Mouse (Mus musculus): ENCODE measurements around the gene Cers5. TPM values are rescaled to one million over a fixed set of nuclear protein-coding genes. Genes with fewer than 3 reads are reported as not detected.
A peak's percentile ranks its signal among the peaks of the same experiment; 100 is the strongest.

Cers5 gene
- total RNA-seq, 2 experiments from 2014 or later: 24.8 to 27.3 TPM

DNA sequence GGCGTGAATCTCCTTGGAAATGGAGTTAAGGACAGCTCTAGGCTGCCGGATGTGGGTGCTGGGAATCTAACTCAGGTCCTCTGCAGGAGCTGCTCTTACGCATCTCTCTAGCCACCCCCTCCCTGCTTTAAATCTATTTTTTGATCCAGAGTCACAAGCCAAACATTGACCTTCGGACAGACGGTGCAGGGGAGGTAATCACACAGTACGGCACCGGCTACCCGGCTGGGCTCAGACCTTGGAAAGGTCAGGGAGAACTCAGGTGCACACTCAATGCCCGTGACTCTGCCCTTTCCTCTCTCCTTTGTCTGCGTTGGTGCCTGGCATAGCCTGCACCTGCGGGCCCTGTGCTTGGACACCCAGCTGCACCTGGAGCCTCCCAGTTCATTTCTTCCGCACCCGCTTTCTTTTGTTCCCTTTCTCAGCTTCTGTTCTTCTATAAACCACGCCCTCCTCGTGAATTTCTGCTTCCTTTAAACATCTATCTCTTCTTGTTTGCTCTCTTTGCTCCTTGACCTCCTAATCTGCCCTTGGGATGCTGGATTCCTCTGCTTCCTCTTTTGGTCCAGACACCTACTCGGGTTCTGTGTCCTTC is 19.6 kb upstream of the Cers5 start:
- intact Hi-C loops (cut with DNase I): no loop called here

DNA sequence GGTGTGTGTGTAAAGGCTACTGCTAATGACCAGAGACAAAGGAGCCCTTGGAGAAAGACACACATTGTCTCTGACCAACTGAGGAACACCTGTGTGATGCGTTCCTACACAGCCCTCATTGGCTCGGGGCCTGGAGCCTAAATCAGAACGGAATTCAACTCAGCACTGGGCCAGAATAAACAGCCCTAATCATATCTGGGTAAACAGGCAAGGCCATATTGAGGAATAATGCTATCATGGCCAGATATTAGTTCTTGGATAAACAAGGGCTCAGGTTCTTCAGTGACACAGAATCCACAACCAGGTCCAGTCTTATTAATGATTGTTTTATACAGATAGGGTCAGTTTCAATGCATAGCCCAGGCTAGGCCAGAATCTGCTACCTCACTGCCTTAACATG is 18.3 kb upstream of the Cers5 start:
- DNase-seq: no peak
- intact Hi-C loops (cut with DNase I): no loop called here

More for the DNA sequence above, 19.6 kb upstream of the Cers5 start:
- no peak for DNase-seq

DNA sequence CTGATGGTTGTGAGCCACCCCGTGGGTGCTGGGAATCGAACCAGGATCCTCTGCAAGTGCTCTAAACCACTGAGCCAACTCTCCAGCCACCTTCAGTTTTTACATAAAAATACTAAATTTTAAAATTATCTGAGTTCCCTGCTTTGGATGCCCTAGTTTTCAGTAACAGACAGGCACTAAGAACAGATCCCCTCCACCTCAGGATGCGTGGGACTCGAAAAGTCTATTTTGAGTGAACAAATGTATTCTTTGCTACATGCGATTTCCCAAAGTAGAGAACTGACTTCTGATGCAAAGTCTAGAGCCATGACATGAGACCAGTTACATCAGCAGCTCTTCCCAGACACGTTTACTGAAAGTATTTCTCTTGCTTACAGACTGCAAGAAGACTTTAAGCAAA is 17.8 kb upstream of the Cers5 start:
- no peak for DNase-seq
- intact Hi-C loops (cut with DNase I): no loop called here

DNA sequence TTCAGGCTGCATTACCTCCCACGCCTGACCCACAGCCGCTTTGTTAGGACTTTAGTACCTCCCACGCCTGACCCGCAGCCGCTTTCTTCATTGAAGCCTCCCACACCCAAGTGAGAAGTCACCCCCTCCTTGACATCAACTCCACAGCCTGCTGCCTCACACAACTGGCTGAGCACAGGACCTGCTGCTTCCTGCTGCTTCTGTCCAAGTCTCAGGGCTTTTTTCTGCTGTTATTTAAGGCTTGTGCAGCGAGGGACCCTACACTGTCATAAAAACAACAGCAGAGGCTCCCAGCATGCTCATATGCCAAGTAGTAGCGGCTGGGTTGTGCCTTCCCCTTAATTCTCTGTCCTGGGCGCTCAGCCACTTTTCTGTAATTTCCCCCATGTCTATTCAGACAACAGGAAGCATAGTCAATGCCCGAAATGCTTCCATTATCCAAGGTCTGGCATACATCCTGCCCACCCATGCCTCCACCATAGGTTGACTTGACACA is 15.0 kb upstream of the Cers5 start:
- intact Hi-C loops (cut with DNase I): no loop called here
- peak; percentile 23 to 28 for DNase-seq

DNA sequence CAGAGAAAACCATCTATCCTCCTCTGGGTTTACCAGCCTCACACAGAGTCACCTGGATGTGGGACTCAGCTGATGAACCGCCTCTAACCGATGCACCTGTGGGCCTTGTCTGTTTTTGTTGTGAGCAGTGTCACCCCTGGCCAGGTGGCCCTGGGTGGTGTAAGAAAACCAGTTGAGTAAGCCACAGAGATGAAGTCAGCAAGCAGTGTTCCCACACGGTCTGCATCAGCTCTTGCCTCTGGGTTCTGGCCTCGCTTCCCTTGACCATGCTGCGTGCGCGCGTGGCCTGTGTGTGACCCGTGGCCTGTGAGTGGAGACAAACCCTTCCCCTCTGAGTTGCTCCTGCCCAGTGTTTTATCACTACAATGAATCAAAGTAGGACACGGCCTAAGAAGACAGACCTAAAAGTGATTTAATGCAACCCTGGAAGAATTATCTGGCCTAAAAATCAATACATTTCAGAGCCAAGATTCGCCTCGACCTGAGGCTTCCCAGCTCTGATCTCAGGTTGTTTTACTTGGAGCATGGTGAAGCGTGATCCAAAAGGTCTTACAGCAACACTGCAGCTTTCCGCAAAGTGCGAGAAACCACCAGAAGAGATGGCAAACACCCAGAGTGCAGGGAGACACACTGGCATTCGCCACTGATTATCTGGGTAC is 6.1 kb upstream of the Cers5 start:
- intact Hi-C loops (cut with DNase I): loop anchor here (2.0 to 10.0 kb wide), 4 partner anchors 64 to 284 kb away; no protein-coding TSS in a partner anchor
- no peak for DNase-seq

DNA sequence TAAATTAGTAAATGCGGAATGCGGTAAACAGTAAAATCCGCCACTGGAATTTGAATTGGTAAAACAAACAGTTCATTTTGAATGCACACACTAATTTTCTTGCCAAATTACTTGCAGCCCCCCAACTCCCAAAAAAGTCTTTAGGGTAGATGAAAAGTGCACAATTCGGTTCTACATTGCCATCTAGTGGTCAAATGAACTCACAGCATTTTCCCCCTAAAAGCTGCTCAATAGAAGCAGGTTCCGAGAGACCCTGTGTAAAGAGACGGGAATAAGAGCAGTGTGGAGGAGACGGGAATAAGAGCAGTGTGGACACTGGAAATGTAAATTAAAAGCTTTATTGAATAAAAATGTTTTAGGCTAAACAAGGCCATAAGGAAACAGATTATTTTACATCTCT is 5.5 kb upstream of the Cers5 start:
- peak in 1 of 2 experiments; percentile 42 for DNase-seq
- intact Hi-C loops (cut with DNase I): loop anchor here (2.0 to 10.0 kb wide), 4 partner anchors 63 to 283 kb away; no protein-coding TSS in a partner anchor

DNA sequence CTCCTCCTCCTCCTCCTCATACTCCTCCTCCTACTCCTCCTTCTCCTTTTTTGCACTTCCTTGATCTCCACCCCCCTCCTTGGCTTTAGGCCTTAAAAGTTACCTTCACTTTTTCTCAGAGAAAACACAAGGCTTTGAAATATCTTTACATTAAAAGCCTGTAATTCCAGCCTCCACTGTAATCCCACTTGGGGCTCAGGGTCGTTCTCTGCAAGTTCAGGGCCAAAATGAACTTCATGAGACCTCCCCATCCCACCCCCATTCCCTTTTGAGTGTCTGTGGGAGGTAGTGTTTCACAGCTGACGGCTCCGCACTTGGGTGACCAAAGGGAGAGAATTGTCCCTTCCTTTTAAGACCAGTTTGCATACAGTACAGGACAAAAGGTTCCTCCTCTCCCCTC is 240 bp upstream of the Cers5 start:
- no peak for DNase-seq
- intact Hi-C loops (cut with DNase I): loop anchor here (2.0 to 10.0 kb wide), 2 partner anchors 48 to 278 kb away; partner anchors contain the start of gene Cox14

DNA sequence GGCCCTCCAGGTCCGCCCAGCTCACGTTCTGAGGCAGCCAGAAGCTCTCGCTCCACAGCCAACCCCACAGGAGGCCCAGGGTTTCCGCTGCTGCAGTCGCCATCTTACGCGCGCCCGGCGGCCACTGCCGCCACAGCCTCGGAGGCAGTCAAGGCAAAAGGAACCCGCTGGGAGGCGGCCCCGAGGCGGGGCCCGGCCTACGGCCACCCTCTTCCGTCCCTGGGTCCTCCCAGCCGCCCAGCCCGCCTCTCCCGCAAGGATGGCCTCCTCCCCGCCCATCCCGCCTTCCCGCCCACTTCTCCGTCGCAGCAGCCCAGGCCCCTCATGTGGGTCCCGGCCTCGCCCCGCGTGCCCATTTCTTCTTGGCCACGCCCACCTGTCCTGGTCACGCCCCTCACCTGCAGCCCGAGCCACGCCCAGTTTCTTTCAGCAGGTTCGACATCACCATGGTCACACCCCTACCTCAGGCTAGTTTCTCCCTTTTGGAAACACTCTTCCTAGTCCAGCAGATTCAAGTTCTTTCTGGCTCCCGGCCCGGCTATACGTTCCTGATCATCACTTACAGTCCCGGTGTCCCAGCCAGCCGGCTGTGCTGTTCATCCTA is 306 bp downstream of the Cers5 start:
- intact Hi-C loops (cut with DNase I): loop anchor here (2.0 to 10.0 kb wide), 2 partner anchors 48 to 278 kb away; partner anchors contain the start of gene Cox14

DNA sequence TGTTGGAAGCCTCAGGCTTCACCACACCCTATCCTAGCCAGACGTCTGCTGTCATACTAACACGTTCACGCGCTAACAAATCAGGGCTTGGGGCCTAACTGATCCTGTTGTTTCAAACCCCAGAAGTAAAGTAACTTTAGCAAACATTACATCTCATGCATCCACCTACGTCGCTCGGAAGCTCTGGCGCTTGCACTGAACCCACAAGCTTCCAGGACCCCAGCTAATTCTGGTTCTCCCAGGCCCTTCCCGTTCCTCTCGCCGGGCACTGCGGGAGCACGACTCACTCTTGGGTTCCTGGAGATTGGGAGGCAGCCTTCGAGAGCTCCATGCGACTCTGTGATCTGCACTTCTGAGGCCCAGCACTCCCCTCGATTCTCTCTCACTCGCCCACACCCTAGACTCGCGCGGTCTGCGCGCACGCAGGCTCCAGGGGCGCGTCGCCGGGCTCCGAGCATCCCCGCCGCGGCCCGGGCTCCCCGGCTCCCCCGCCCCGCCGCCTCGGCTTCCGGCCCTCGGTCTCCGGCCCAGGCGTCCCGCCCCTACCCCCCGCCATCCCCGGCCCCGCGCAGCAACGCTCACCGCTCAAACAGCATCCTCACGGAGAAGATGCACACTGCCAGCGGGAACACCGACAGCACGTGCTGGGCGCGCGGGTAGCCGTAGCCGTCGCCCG is 946 bp downstream of the Cers5 start:
- DNase-seq: no peak
- intact Hi-C loops (cut with DNase I): loop anchor here (2.0 to 10.0 kb wide), 2 partner anchors 47 to 277 kb away; partner anchors contain the start of gene Cox14

More for the DNA sequence above, 306 bp downstream of the Cers5 start:
- DNase-seq: peak; percentile 91 to 93

DNA sequence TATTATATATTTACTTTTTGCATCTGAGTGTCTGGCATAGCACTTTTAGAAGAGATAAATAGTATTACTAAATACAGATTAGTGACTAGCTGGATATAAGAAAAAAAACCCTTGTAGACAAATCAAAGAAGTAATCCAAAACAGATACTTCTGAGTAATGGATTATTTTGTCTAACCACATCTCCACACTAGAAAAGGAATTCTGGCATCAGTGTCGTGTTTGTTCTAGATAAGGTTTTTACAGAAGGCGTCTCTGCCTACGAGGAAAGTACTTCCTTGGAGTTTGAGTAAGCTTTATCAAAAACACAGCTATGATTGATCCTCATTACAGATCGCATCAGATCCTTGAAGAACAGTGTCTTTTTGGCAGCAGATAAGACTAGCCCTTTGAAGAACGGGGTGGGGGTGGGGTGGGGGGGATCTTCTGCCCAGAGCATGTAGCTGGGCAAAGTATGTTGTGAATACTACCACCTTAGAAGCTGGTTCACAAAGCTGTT is 1.6 kb downstream of the Cers5 start:
- no peak for DNase-seq
- intact Hi-C loops (cut with DNase I): loop anchor here (10.0 kb wide), 1 partner anchor 276 kb away; no protein-coding TSS in a partner anchor

DNA sequence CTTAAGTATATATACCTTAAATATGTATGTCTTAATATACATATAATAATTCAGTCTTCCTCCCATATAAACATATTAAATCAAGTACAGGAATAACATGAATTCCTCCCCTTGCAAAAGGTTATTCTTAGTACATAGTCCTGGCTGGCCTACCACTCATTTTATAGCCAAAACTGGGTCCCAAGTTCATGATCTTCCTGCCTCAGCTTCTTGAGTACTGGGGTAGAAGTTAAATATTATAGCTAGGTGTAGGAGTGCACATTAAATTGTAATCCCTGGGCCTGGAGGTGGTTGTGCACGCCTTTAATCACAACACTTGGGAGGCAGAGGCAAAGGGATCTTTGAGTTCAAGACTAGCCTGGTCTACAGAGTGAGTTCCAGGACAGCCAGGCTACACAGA is 3.9 kb downstream of the Cers5 start:
- DNase-seq: no peak
- intact Hi-C loops (cut with DNase I): no loop called here

DNA sequence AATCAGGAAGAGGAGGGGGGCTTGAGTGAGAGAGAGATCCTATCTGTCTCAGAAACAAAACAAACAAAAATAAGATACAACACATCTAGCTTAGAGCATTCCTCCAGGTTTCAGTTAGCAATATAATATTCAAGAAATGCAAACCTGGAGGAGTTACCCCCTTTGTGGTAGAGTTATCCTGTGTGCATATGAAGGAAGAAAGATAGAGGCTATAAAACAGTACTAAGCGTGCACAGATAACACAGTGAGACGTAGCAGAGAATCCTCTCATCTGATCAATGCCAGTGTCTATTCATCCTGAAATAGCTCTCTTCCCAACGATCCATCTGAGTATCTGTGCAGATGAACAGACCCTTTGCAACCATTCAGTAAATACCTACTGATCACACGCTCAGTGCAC is 5.2 kb downstream of the Cers5 start:
- intact Hi-C loops (cut with DNase I): no loop called here

DNA sequence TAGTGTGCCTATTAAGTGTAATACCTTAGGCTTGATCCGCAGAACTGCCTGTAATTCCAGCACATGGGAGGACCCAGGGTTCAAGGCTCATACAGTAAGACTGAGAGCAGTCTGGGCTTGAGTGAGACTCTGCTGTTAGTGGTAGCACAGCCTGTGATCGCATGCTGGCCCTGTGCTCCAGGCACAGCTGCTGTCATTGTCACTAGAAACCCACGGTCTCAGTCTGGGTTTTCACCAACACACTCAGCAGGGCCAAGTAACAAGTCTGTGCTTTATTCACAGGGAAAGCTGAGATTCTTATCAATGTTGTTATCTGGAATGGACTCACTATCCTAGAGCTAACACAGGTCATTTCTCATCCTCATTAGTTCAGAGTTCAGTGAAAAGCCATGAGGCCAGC is 18.5 kb downstream of the Cers5 start:
- no peak for DNase-seq
- intact Hi-C loops (cut with DNase I): no loop called here

More for the DNA sequence above, 5.2 kb downstream of the Cers5 start:
- DNase-seq: no peak

DNA sequence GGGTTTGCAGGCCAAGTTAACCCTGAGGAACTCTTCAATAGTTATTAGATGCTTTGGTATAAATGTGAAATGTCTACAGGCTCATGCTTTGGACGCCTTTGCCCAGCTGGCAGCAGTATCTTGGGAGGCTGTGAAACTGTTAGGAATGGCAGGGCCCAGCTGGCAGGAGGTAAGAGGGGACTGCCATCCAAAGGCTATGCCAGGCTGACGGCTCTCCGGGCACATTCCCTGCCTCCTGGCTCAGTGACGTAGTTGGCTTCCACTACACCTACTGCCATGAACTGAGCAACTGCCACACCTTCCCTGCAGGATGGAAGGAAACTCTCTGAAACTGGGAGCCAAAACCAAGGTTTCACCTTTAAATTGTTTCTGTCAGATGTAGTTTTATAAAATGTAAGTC is 32.5 kb downstream of the Cers5 start:
- no peak for DNase-seq

DNA sequence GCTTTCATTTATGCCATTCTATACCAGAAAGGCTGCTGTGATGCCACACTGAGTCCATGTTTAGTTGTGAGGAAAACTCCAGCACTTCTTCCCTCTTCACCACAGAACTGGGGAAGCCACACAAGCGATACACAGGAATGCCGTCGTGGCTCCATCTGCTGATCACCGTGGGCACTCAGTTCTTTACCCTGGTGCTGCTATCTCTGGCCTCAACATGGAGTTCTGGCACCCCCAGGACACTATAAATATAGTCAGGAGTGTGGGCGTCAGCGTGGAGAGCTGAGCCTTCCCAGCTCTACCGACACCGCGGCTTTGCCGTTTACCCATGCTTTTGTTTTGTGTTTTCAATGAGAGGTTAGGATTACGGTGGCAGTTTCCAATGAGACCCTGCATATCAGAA is 36.0 kb downstream of the Cers5 start:
- DNase-seq: no peak
- intact Hi-C loops (cut with DNase I): no loop called here

More for the DNA sequence above, 32.5 kb downstream of the Cers5 start:
- intact Hi-C loops (cut with DNase I): no loop called here

DNA sequence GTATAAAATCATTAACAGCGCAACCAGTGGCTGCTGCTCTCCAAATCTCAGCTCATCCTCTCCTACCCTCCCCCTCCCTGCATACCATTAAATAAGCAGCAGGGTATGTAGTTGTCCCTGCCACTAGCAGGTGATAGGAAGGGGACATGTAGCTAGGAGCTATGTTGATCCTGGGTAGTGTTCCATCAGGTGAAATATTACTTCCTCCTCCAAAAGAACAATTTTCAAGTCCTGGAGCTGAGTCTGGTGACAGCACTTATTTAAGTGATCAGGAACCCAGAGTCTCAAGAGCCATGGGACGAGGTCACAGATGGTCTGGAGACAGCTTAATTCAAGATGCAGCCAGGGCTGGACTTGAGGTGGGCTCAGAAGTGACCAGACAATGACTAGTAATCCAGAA is 37.1 kb downstream of the Cers5 start:
- DNase-seq: peak; percentile 100
- intact Hi-C loops (cut with DNase I): no loop called here

DNA sequence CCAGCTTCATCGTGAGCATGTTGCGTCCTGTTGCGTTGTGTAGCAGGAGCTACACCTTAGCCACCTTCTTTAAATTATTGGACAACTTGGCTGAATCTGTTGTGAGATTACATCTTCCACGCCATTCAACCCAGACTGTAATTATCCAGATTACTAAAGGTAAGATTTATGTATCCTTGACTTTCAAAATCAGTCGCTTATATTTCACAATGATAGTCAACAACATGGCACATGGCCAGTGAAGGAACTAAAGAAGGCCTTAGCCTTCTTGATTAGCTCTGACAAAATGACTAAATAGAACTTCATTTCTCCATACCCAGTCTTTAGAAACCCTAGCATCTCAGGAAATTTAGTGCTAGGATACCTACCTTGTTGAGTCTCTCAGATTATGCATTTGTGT is 39.5 kb downstream of the Cers5 start:
- intact Hi-C loops (cut with DNase I): no loop called here
- DNase-seq: no peak

DNA sequence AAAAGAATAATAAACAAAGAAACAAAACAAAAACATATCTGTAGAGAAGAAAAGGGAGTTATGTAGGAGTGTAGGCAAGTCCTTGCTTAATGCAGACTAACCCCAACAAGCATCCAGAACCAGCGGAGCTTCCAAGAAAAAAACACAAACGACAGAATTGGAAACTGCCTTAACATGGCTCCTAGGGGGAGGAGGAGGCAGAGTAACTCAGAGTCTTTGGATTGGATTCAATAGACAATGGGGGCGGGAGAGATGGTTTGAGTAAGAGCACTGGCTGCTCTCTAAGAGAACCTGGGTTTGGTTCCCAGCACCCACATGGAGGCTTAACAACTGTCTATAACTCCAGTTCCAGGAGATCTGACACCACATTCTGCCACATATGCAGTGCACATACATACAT is 41.0 kb downstream of the Cers5 start:
- no peak for DNase-seq
- intact Hi-C loops (cut with DNase I): no loop called here

DNA sequence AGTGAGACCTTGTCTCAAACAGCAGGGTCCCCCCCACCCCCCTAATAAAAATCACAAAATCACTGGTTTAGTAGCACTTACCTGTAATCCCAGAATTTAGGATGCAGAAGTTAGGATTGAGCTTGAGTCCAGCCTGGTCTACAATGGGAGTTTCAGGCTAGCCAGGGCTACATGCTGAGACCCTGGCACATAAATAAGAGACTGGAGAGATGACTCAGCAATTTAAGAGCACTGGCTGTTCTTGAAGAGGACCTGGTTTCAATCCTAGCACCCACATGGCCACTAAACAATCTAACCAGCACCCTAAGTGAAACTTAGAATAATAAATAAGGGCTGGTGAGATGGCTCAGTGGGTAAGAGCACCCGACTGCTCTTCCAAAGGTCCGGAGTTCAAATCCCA is 41.5 kb downstream of the Cers5 start:
- DNase-seq: no peak
- intact Hi-C loops (cut with DNase I): no loop called here

DNA sequence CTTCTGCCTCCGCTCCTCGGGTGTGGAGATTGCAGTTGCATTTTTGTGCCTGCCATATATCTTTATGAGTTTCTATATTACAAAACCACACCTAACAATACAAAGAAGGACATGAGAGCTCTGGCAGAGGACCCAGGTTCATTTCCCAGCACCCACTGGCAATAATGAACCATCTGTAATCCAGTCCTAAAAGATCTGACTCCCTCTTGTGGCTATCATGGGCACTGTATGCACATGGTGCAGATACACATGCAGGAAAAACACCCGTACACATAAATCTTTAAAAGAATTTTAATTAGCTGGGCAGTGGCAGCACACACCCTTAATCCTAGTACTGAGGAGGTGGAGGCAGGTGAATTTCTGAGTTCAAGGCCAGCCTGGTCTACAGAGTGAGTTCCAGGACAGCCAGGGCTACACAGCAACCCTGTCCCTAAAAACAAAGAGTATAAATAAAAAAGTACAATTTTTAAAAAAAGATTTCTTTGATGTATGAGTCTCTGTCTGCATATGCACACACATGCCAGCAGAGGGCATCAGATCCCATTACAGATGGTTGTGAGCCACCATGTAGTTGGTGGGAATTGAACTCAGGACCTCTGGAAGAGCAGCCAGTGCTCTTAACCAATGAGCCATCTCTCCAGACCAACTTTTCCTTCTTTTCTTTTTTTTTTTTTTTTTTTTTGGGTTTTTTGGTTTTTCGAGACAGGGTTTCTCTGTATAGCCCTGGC is 43.5 kb downstream of the Cers5 start:
- no peak for DNase-seq
- intact Hi-C loops (cut with DNase I): no loop called here
